Mouse (Mus musculus): ENCODE data around the gene Ciz1. TPM values are rescaled to one million over a fixed set of nuclear protein-coding genes. Genes with fewer than 3 reads are reported as not detected.

Ciz1 gene
- total RNA-seq, 2 experiments from 2014 or later, result 62.6 to 69.6 TPM

- DNase-seq (ENCODE audit: low spot score in 2 of 2), result no peak
These were observed 23.3 kb downstream of the Ciz1 start for GRCm38 (mm10) chr2:32375317-32375940.

DNA sequence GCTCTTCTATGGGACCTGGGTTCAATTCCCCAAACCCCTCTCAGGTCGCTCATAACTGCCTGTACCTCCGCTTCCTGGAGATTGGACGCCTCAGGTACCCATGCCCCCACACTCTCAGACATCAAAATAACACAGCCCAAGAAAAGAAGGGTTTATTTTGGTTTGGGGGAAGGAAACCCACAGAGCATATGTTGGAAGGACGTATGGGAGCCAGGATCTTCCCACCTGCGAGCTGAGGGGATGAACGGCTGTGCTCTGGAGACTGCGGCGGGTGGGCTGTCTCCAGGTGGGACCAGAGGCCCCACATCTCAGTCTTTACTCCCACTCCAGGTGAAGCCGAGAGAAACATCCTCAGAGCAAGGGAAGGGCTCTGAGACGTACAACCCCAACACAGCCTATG is 24.8 kb downstream of the Ciz1 start:
- no peak for DNase-seq (ENCODE audit: low spot score in 2 of 2)

GRCm38 (mm10) chr2:32380001-32380500 is 27.9 kb downstream of the Ciz1 start:
- peak; percentile 50 to 55 for DNase-seq (ENCODE audit: low spot score in 2 of 2)

GRCm38 (mm10) chr2:32381141-32381774 is 29.1 kb downstream of the Ciz1 start:
- DNase-seq (ENCODE audit: low spot score in 2 of 2), result no peak

- DNase-seq (ENCODE audit: low spot score in 2 of 2), result peak; percentile 95 to 97
These were observed 29.7 kb downstream of the Ciz1 start, which contains the start of gene 1110008P14Rik for GRCm38 (mm10) chr2:32381775-32382223. TSS of gene 1110008P14Rik (minus strand) at chr2:32381938.

DNA sequence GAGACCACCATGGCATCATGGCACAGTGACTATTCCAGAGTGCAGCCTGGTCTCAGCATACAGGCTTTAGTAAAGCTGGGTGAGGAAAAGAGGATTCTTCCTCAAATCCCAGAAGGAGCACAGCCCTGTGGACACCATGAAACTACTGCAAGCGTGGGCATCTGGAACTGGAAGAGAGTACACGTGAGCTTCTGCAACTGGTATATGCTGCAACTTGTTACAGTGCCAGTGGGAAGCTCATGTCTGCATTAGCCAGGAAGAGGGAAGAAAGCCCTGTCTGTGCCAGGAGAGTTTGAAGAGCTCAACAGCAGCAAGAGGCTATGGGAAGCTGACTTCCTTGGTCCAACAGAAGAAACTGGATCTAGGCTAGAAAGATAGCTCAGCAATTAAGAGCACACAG is 30.6 kb downstream of the Ciz1 start:
- DNase-seq (ENCODE audit: low spot score in 2 of 2), result no peak

DNA sequence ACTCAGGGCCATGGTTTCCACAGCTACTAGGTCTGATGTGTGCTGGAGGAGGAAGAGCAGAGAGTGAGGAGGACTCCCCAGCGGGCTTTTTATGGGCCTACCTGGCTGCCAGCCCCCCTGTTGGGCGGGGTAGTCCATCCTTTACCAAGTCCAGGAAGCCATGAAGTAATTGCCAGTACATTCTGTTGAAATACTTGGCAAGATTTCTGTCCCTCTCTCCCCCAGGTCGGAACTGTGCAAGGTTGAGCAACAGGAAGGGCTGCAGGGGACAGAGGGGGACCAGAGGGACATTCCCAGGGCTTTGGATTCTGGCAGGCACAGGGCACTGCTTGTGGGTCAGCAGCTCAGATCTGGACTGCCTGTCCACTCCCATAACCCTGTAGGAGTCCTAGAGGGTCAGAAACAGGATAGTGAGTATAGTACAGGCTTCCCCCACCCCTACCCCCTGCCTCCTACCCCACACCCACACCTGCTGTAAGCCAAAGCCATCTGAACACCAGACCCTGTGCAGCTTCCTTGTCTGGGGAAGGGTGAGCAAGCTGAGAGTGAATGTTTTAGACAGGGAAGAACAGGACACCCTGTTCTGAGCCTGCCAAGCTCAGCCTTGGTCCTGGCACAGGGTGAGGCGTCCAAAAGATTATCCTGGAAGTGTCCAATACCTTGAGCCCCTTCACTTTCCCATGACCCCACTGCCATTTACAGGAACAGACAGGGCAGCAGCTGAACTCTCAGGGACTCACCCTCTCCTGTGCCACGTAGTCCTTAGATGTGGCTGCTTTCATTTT is 35.8 kb downstream of the Ciz1 start, which contains the start of gene Lcn2:
TSS of gene Lcn2 (minus strand) at position 547 of the 785 bp plus-strand sequence.
- no peak for DNase-seq (ENCODE audit: low spot score in 2 of 2)

- no peak for DNase-seq (ENCODE audit: low spot score in 2 of 2)
These were observed 37.0 kb downstream of the Ciz1 start for GRCm38 (mm10) chr2:32389157-32389556.

DNA sequence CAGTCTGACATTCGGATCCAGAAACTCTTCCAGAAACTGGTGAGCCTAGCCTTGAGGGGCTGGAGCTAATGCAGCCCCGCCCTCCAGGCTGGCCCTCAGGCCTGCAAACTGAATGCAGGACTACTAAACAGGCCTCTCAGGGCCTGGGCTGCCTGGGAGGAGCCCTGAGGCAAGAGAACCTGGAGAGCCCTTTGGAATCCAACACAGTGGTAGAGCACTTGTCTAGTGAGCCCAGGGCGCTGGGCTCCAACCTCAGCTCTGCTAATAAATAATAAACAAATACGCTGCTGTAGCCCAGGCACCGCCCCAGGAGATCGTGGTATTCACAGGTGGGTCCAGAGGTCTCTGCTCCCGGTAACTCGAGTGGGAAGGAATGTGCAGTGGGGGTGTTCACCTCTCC is 38.7 kb downstream of the Ciz1 start:
- DNase-seq (ENCODE audit: low spot score in 2 of 2), result no peak

- no peak for DNase-seq (ENCODE audit: low spot score in 2 of 2)
These were observed 39.9 kb downstream of the Ciz1 start for GRCm38 (mm10) chr2:32392063-32392462.

DNA sequence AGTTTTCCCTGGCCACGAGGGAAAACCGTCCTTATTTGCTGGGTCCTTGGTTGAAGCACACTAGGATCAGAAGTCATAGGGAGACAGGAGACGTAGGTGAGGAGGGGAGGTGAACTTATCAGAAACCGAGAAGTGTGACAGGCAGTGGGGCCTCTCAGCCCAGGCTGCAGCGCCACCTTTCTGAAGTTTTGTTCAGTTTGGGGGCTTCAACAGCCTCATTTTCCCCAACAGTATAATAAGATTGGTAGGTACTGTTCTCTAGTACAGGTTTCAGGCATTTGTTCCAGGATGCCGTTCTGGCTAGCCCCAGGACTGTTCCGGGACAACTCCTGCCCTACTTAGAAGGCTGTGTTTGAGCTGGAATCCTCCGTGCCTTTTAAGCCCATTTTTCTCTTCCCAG is 42.8 kb downstream of the Ciz1 start:
- DNase-seq (ENCODE audit: low spot score in 2 of 2), result peak in 1 of 2 experiments; percentile 31

DNA sequence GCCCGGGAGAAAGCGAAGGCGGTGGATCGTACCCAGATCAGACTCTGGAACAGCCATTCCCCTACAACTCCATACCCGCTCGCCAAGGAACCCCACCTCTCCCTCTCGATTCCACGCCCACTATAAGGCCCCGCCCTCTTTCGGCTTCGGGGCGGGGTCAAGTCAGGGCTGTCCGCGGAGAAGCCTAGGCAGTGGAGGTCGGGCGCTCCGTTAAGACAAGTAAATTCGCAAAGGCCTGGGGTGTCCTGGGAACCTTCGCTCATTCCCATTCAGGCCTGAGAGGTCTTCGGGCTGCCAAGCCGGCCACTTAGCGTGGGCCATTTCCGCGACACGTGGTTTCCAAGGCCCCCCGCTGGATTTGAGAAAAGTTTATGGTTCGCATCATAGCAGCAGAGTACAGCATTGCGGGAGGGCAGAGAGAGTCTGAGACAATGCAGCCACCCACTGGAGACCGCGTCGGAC is 43.4 kb downstream of the Ciz1 start, which contains the start of gene Ptges2:
TSS of gene Ptges2 (plus strand) at position 413 of the 462 bp plus-strand sequence.
- DNase-seq (ENCODE audit: low spot score in 2 of 2), result peak; percentile 95 to 96

DNA sequence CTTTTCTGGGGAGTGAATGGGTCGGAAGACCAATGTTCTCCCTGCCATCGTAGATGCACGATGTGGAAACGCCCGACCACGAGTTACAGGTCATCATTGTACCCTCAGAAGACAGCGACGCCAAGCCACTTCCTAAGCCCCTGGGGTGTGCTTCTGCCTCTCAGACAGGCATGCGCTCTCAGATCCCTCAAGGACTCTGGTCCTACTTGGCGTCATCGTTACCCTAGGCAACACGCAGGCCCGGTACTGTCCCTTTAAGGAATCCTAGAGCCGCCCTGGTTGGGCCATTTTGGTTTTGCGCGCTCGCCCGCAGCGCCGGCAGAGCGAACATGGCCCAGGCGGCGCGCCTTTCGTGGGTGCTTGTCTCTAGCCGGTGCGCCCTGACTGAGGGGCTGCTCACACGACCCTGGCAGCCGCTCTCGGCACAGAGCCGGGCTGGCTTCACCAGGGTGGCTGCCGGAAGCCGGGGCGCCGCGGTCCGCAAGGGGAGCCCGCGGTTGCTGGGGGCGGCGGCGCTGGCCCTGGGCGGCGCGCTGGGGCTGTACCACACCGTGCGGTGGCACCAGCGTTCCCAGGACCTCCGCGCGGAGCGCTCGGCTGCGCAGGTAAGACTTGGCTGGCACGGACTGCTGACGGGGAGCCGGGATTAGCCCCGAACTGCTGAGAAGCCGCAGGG is 44.0 kb downstream of the Ciz1 start:
- peak; percentile 82 to 84 for DNase-seq (ENCODE audit: low spot score in 2 of 2)

GRCm38 (mm10) chr2:32396695-32397094 is 44.6 kb downstream of the Ciz1 start:
- no peak for DNase-seq (ENCODE audit: low spot score in 2 of 2)

- DNase-seq (ENCODE audit: low spot score in 2 of 2), result peak; percentile 95 to 96
These were observed 52.5 kb downstream of the Ciz1 start for GRCm38 (mm10) chr2:32404663-32405062.

- no peak for DNase-seq (ENCODE audit: low spot score in 2 of 2)
These were observed 55.2 kb downstream of the Ciz1 start for GRCm38 (mm10) chr2:32407144-32407824.

- DNase-seq (ENCODE audit: low spot score in 2 of 2), result no peak
These were observed 56.6 kb downstream of the Ciz1 start for GRCm38 (mm10) chr2:32408429-32409424.

DNA sequence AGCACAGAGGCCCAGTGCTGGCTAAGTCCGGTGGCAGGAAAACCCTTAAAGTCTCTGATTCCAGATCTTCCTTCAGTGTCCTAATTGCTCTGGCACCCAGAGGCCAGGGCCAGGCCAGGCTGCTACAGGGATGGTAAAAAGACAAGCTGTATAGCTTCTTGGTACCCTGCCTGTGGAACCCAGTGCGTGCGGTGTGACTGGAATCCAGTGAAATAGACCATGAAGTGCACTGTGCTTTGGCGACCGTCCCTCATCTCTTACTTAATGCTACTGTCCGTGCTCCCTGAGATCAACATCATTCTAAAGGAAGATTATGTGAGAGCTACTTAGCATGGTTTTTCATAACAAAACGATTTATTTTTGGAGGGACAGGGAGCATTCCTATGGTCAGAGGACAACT is 59.3 kb downstream of the Ciz1 start:
- no peak for DNase-seq (ENCODE audit: low spot score in 2 of 2)
